Mouse (Mus musculus) adrenal gland, adult 8-10 months (tissue): Measurements from ENCODE around the gene Lrrd1. TPM values are rescaled to one million over a fixed set of nuclear protein-coding genes. Genes with fewer than 3 reads are reported as not detected.

ENCODE experiments used
- total RNA-seq, 4 experiments: library from RNA; stranded (reverse); gene quantifications; 2 replicates each; pipeline ENCODE4 v1.2.4; 2022

Gene Lrrd1
- total RNA-seq, 4 experiments from 2014 or later: 0.10 to 0.19 (median 0.15) TPM; not detected in 1

Other genes starting within 250 kb of the Lrrd1 start
- gene Pex1, start 249.1 kb upstream of the Lrrd1 start, total RNA-seq: 10 to 100 TPM; 29.4 to 42.8 (median 31.9) TPM
- 10 to 100 TPM in 3 of 4 experiments, 1 to 10 TPM in 1; 9.9 to 14.8 (median 12.6) TPM for gene Rbm48, start 248.6 kb upstream of the Lrrd1 start, total RNA-seq
- not detected for gene Tmbim7, start 194.0 kb upstream of the Lrrd1 start, total RNA-seq
- gene Gatad1, start 188.0 kb upstream of the Lrrd1 start, total RNA-seq: 100 to 1,000 TPM; 131 to 156 (median 142) TPM
- gene Ankib1, start 42.2 kb upstream of the Lrrd1 start, total RNA-seq: 10 to 100 TPM; 64.7 to 83.4 (median 71.4) TPM
- 10 to 100 TPM; 52.7 to 78.7 (median 59.3) TPM for gene Krit1, start 42.0 kb upstream of the Lrrd1 start, total RNA-seq
- gene Mterf1a, start 48.8 kb downstream of the Lrrd1 start, total RNA-seq: 10 to 100 TPM in 1 of 4 experiments, 1 to 10 TPM in 3; 6.4 to 11.1 (median 7.9) TPM
- gene Akap9, start 82.9 kb downstream of the Lrrd1 start, total RNA-seq: 100 to 1,000 TPM in 1 of 4 experiments, 10 to 100 TPM in 3; 91.4 to 131 (median 94.3) TPM